In the genomic region with DNA sequence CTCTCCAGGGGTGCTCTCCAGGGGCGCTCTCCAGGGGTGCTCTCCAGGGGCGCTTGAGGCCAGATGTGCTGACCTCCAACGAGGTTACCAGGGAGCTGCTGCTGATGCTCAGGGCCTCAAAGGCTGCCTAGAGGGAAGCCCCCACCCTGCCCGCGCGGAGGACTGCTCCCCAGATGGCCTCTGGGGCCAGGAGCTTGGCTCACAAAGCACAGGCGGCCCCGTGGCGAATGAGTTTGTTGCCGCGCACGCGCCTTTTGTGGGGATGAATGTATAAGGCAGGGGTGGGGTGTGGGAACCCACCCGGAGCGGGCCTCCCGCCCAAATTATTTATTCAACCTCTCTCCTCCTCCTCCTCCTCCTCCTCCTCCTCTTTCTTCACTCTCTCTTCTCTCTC, we compare ENCODE assay signal across 13 mouse cellular contexts. TPM values are rescaled to one million over a fixed set of nuclear protein-coding genes. Genes with fewer than 3 reads are reported as not detected.
DNase-seq lines count a peak whose midpoint lies in the region; ATAC-seq lines count a peak whose summit lies in the region.
"Had no signal": no experiment of that assay in that cellular context is flagged by ENCODE, and none has a peak within 500 bp of the region (broad histone marks: within the 10 kb centered on the region; RNA-seq: fewer than 3 reads in every experiment).

No protein-coding gene starts in this region.

- H3K27me3 ChIP-seq in forebrain, embryonic 16.5 days (replicated peaks; ENCODE audit: control insufficient read depth, insufficient read depth, low read length), result no peaks in the 10 kb centered on the region
- peaks cover 7% of the 10 kb centered on the region for H3K27me3 ChIP-seq in midbrain, embryonic 11.5 days (ENCODE audit: control insufficient read depth, insufficient read depth, low read length)

- H3K36me3 ChIP-seq in forebrain, embryonic 16.5 days (ENCODE audit: control insufficient read depth, insufficient read depth), result no peaks in the 10 kb centered on the region
- no peaks in the 10 kb centered on the region for H3K36me3 ChIP-seq in midbrain, embryonic 11.5 days (ENCODE audit: control insufficient read depth, insufficient read depth, low read length)

- intact Hi-C loops in left cerebral cortex, postnatal 4 days (cut with DNase I), result loop anchor here (10.0 kb wide), 1 partner anchor 75 kb away; no protein-coding TSS in a partner anchor
- intact Hi-C loops in left cerebral cortex, postnatal 14 days (cut with DNase I), result no loop called here

- H3K4me1 ChIP-seq in forebrain, embryonic 16.5 days (replicated peaks; ENCODE audit: control insufficient read depth, insufficient read depth, low read length), result peaks cover 38% of the 10 kb centered on the region
- peaks cover 68% of the 10 kb centered on the region for H3K4me1 ChIP-seq in midbrain, embryonic 11.5 days (ENCODE audit: control insufficient read depth, insufficient read depth, low read length)

- no peak for ATAC-seq in forebrain, embryonic 16.5 days
- ATAC-seq in midbrain, embryonic 11.5 days (ENCODE audit: low FRiP score), result peak; percentile 30
- ATAC-seq: intestine, postnatal 0 days had no signal

- 2% methylated on average over 15 of the region's 16 CpGs for WGBS in forebrain, embryonic 16.5 days
- 6% methylated on average over 16 of the region's 16 CpGs for WGBS in midbrain, embryonic 11.5 days

- H3K27ac ChIP-seq in forebrain, embryonic 16.5 days (ENCODE audit: low read length), result peak overlapping the region; percentile 77; the same call in 1 of the 2 replicates
- H3K27ac ChIP-seq in midbrain, embryonic 11.5 days (ENCODE audit: low read depth, low read length), result peak overlapping the region; percentile 86

- peak overlapping the region; percentile 12; the same call in 1 of the 2 replicates for H3K4me2 ChIP-seq in forebrain, embryonic 16.5 days (ENCODE audit: low read length)
- peak overlapping the region; percentile 31 for H3K4me2 ChIP-seq in midbrain, embryonic 11.5 days

- 0 out of 2 replicates have a peak overlapping the region, but pooled peaks have one; percentile 5 for H3K4me3 ChIP-seq in forebrain, embryonic 16.5 days (replicated peaks; ENCODE audit: low read length)
- H3K4me3 ChIP-seq in midbrain, embryonic 11.5 days (ENCODE audit: low read depth, low read length), result peak overlapping the region; percentile 13; the same call in 1 of the 2 replicates

- H3K9ac ChIP-seq in forebrain, embryonic 16.5 days (replicated peaks; ENCODE audit: low read depth, low read length), result no peak overlapping the region
- peak overlapping the region; percentile 28; the same call in 1 of the 2 replicates for H3K9ac ChIP-seq in midbrain, embryonic 11.5 days (ENCODE audit: low read length)

- peak; percentile 47 for DNase-seq in left cerebral cortex, postnatal 4 days
- no peak for DNase-seq in left cerebral cortex, postnatal 14 days (ENCODE audit: low spot score in 2 of 2)
- DNase-seq in midbrain, embryonic 11.5 days (ENCODE audit: low spot score, missing footprints), result peak; percentile 94
- DNase-seq in retina, postnatal 1 day, result peak; percentile 80
- no peak for DNase-seq in ovary, postnatal 14 days (ENCODE audit: low spot score)
- DNase-seq in lung, adult 18-20 months, result no peak
- DNase-seq in left cerebral cortex, adult 9 months (ENCODE audit: low spot score in 2 of 2), result no peak
- DNase-seq: kidney, postnatal 4 days; lung, adult 2 months had no signal

- H3K9me3 ChIP-seq in forebrain, embryonic 16.5 days (ENCODE audit: control insufficient read depth, low read length), result no peaks in the 10 kb centered on the region
- no peaks in the 10 kb centered on the region for H3K9me3 ChIP-seq in midbrain, embryonic 11.5 days (ENCODE audit: control insufficient read depth, low read length)

RNA-seq across cellular contexts. Expression of a gene that starts 11.1 kb away (rescaled TPM):
- total RNA-seq in left cerebral cortex, postnatal 4 days (2021), result 10 to 100 TPM; 56.8 to 74.5 TPM
- 10 to 100 TPM; 32.6 to 48.7 TPM for total RNA-seq in left cerebral cortex, postnatal 14 days (2021)
- 91.4 and 100 TPM in 2 replicates for polyA plus RNA-seq in forebrain, embryonic 16.5 days (2015; fragmentation: Nextera tagmentation; extraction: Ambion mirVana)
- polyA plus RNA-seq in midbrain, embryonic 11.5 days (2014; fragmentation: Nextera tagmentation; extraction: Ambion mirVana), result 456 and 535 TPM in 2 replicates
- total RNA-seq: gastrocnemius, adult 8-10 months; MEL had no signal
- polyA plus RNA-seq: lung, adult 2 months had no signal

RNA-seq across cellular contexts. Expression of a gene that starts 14.3 kb away (rescaled TPM):
- 10 to 100 TPM; 34.5 to 39.8 TPM for total RNA-seq in left cerebral cortex, postnatal 4 days (2021)
- total RNA-seq in left cerebral cortex, postnatal 14 days (2021), result 10 to 100 TPM; 31.8 to 33.4 TPM
- polyA plus RNA-seq in forebrain, embryonic 16.5 days (2015; fragmentation: Nextera tagmentation; extraction: Ambion mirVana), result 47.1 and 47.3 TPM in 2 replicates
- 37.0 and 40.4 TPM in 2 replicates for polyA plus RNA-seq in midbrain, embryonic 11.5 days (2014; fragmentation: Nextera tagmentation; extraction: Ambion mirVana)

RNA-seq across cellular contexts. Expression of a gene that starts 21.2 kb away (rescaled TPM):
- total RNA-seq in left cerebral cortex, postnatal 4 days (2021), result 1 to 10 TPM in 1 of 2 experiments, under 1 TPM in 1; 0.58 to 1.1 TPM
- total RNA-seq in left cerebral cortex, postnatal 14 days (2021), result 1 to 10 TPM; 1.3 to 1.6 TPM
- 0.27 TPM in 1 of 2 replicates, not detected in the other for polyA plus RNA-seq in forebrain, embryonic 16.5 days (2015; fragmentation: Nextera tagmentation; extraction: Ambion mirVana)
- polyA plus RNA-seq in midbrain, embryonic 11.5 days (2014; fragmentation: Nextera tagmentation; extraction: Ambion mirVana), result 0.93 and 1.2 TPM in 2 replicates

RNA-seq across cellular contexts. Expression of a gene that starts 50.7 kb away (rescaled TPM):
- total RNA-seq in left cerebral cortex, postnatal 4 days (2021), result 10 to 100 TPM; 19.5 to 19.8 TPM
- total RNA-seq in left cerebral cortex, postnatal 14 days (2021), result 10 to 100 TPM; 33.4 to 34.0 TPM
- polyA plus RNA-seq in forebrain, embryonic 16.5 days (2015; fragmentation: Nextera tagmentation; extraction: Ambion mirVana), result 32.4 and 42.0 TPM in 2 replicates
- polyA plus RNA-seq in midbrain, embryonic 11.5 days (2014; fragmentation: Nextera tagmentation; extraction: Ambion mirVana), result 39.6 and 41.8 TPM in 2 replicates
- total RNA-seq: MEL had no signal

Comparison
In these comparisons a context has a peak if more than half of its experiments do, and no peak if none do; other contexts are left out.
1. DNase-seq: peak in left cerebral cortex, postnatal 4 days (single experiment), midbrain, embryonic 11.5 days (single experiment) and retina, postnatal 1 day (single experiment); none in left cerebral cortex, postnatal 14 days (0 of 2), ovary, postnatal 14 days (single experiment), lung, adult 18-20 months (0 of 2) and left cerebral cortex, adult 9 months (0 of 2).